Mouse (Mus musculus): ENCODE results near the gene Dgcr6. TPM values are rescaled to one million over a fixed set of nuclear protein-coding genes. Genes with fewer than 3 reads are reported as not detected.

The Dgcr6 gene
- polyA plus RNA-seq, 1 experiment from 2014 or later, result 77.8 TPM

GRCm38 (mm10) chr16:18096348-18096747 is 43.7 kb downstream of the Dgcr6 start:
- Histone ChIP-seq H3K4me2 (no peak overlapping the region), H3K9ac (no peak overlapping the region), H3K9me3 (no peaks in the 10 kb centered on the region), H3K4me3 (replicated peaks) (no peak overlapping the region), H3K36me3 (no peaks in the 10 kb centered on the region), H3K27ac (no peak overlapping the region), H3K4me1 (no peaks in the 10 kb centered on the region), H3K27me3 (replicated peaks) (no peaks in the 10 kb centered on the region)
- ATAC-seq (ENCODE audit: insufficient read depth, low FRiP score, low read depth), result no peak
- 31% methylated on average over 5 of the region's 5 CpGs for WGBS

GRCm38 (mm10) chr16:18102816-18103215 is 50.2 kb downstream of the Dgcr6 start:
- H3K4me3 ChIP-seq (replicated peaks), result no peak overlapping the region
- no peak overlapping the region for H3K27ac ChIP-seq
- H3K4me2 ChIP-seq, result no peak overlapping the region
- no peaks in the 10 kb centered on the region for H3K9me3 ChIP-seq
- ATAC-seq (ENCODE audit: insufficient read depth, low FRiP score, low read depth), result no peak
- no peaks in the 10 kb centered on the region for H3K36me3 ChIP-seq
- no peaks in the 10 kb centered on the region for H3K27me3 ChIP-seq (replicated peaks)
- H3K9ac ChIP-seq, result no peak overlapping the region
- H3K4me1 ChIP-seq, result no peaks in the 10 kb centered on the region
- WGBS, result 66% methylated on average over 4 of the region's 4 CpGs

- WGBS, result 71% methylated on average over 1 of the region's 1 CpGs
- Histone ChIP-seq H3K4me2 (no peak overlapping the region), H3K27me3 (replicated peaks) (no peaks in the 10 kb centered on the region), H3K9ac (no peak overlapping the region), H3K9me3 (no peaks in the 10 kb centered on the region), H3K4me3 (replicated peaks) (no peak overlapping the region), H3K4me1 (no peaks in the 10 kb centered on the region), H3K27ac (no peak overlapping the region), H3K36me3 (no peaks in the 10 kb centered on the region)
- ATAC-seq (ENCODE audit: insufficient read depth, low FRiP score, low read depth), result no peak
These were observed 50.7 kb downstream of the Dgcr6 start for GRCm38 (mm10) chr16:18103366-18103765.

- no peak overlapping the region for H3K4me3 ChIP-seq (replicated peaks)
- no peaks in the 10 kb centered on the region for H3K36me3 ChIP-seq
- no peaks in the 10 kb centered on the region for H3K4me1 ChIP-seq
- H3K9me3 ChIP-seq, result no peaks in the 10 kb centered on the region
- H3K27ac ChIP-seq, result no peak overlapping the region
- no peaks in the 10 kb centered on the region for H3K27me3 ChIP-seq (replicated peaks)
- WGBS, result 46% methylated on average over 6 of the region's 6 CpGs
- ATAC-seq (ENCODE audit: insufficient read depth, low FRiP score, low read depth), result no peak
- no peak overlapping the region for H3K4me2 ChIP-seq
- no peak overlapping the region for H3K9ac ChIP-seq
These were observed 51.1 kb downstream of the Dgcr6 start for GRCm38 (mm10) chr16:18103808-18104207.

- no peak overlapping the region for H3K4me2 ChIP-seq
- H3K4me1 ChIP-seq, result 0 out of 2 replicates have a peak, but pooled peaks cover 3% of the 10 kb centered on the region
- H3K9ac ChIP-seq, result no peak overlapping the region
- H3K9me3 ChIP-seq, result no peaks in the 10 kb centered on the region
- H3K4me3 ChIP-seq (replicated peaks), result no peak overlapping the region
- WGBS, result 54% methylated on average over 5 of the region's 5 CpGs
- no peaks in the 10 kb centered on the region for H3K36me3 ChIP-seq
- no peak overlapping the region for H3K27ac ChIP-seq
- no peaks in the 10 kb centered on the region for H3K27me3 ChIP-seq (replicated peaks)
- ATAC-seq (ENCODE audit: insufficient read depth, low FRiP score, low read depth), result peak; percentile 52; the same call in 1 of the 2 replicates
These were observed 55.7 kb downstream of the Dgcr6 start for GRCm38 (mm10) chr16:18108221-18108966.

- H3K36me3 ChIP-seq, result no peaks in the 10 kb centered on the region
- H3K4me3 ChIP-seq (replicated peaks), result no peak overlapping the region
- no peak for ATAC-seq (ENCODE audit: insufficient read depth, low FRiP score, low read depth)
- H3K9me3 ChIP-seq, result no peaks in the 10 kb centered on the region
- no peak overlapping the region for H3K4me2 ChIP-seq
- no peak overlapping the region for H3K27ac ChIP-seq
- WGBS, result 77% methylated on average over 7 of the region's 7 CpGs
- 0 out of 2 replicates have a peak, but pooled peaks cover 3% of the 10 kb centered on the region for H3K4me1 ChIP-seq
- H3K9ac ChIP-seq, result no peak overlapping the region
- no peaks in the 10 kb centered on the region for H3K27me3 ChIP-seq (replicated peaks)
These were observed 58.4 kb downstream of the Dgcr6 start for GRCm38 (mm10) chr16:18111042-18111441.

GRCm38 (mm10) chr16:18116467-18116866 is 63.8 kb downstream of the Dgcr6 start:
- WGBS, result 71% methylated on average over 4 of the region's 4 CpGs
- Histone ChIP-seq H3K9me3 (no peaks in the 10 kb centered on the region), H3K36me3 (no peaks in the 10 kb centered on the region), H3K4me2 (no peak overlapping the region), H3K27ac (no peak overlapping the region), H3K4me1 (0 out of 2 replicates have a peak, but pooled peaks cover 3% of the 10 kb centered on the region), H3K4me3 (replicated peaks) (no peak overlapping the region), H3K9ac (no peak overlapping the region), H3K27me3 (replicated peaks) (no peaks in the 10 kb centered on the region)
- ATAC-seq (ENCODE audit: insufficient read depth, low FRiP score, low read depth), result no peak

- Histone ChIP-seq H3K4me2 (no peak overlapping the region), H3K4me3 (replicated peaks) (no peak overlapping the region), H3K9me3 (no peaks in the 10 kb centered on the region), H3K9ac (no peak overlapping the region), H3K36me3 (no peaks in the 10 kb centered on the region), H3K4me1 (no peaks in the 10 kb centered on the region), H3K27me3 (replicated peaks) (no peaks in the 10 kb centered on the region), H3K27ac (no peak overlapping the region)
- WGBS, result 73% methylated on average over 3 of the region's 3 CpGs
- ATAC-seq (ENCODE audit: insufficient read depth, low FRiP score, low read depth), result no peak
These were observed 65.6 kb downstream of the Dgcr6 start for GRCm38 (mm10) chr16:18118285-18118684.

- Histone ChIP-seq H3K4me2 (no peak overlapping the region), H3K4me1 (no peaks in the 10 kb centered on the region), H3K9ac (no peak overlapping the region), H3K36me3 (no peaks in the 10 kb centered on the region), H3K4me3 (replicated peaks) (no peak overlapping the region), H3K9me3 (no peaks in the 10 kb centered on the region), H3K27me3 (replicated peaks) (no peaks in the 10 kb centered on the region), H3K27ac (no peak overlapping the region)
- ATAC-seq (ENCODE audit: insufficient read depth, low FRiP score, low read depth), result no peak
- WGBS, result 24% methylated on average over 8 of the region's 8 CpGs
These were observed 66.5 kb downstream of the Dgcr6 start for GRCm38 (mm10) chr16:18119031-18119730.

Other genes starting within 250 kb of the Dgcr6 start
- not detected in 2 replicates for gene B830017H08Rik, start 219.7 kb upstream of the Dgcr6 start, polyA plus RNA-seq (2015; fragmentation: Nextera tagmentation; extraction: Ambion mirVana)
- 2.6 and 2.7 TPM in 2 replicates for gene Car15, start 214.5 kb upstream of the Dgcr6 start, polyA plus RNA-seq (2015; fragmentation: Nextera tagmentation; extraction: Ambion mirVana)
- 0.26 and 0.32 TPM in 2 replicates for gene Gm20518, start 161.2 kb upstream of the Dgcr6 start, polyA plus RNA-seq (2015; fragmentation: Nextera tagmentation; extraction: Ambion mirVana)
- gene Tssk1, start 158.6 kb upstream of the Dgcr6 start, polyA plus RNA-seq (2015; fragmentation: Nextera tagmentation; extraction: Ambion mirVana), result not detected in 2 replicates
- 74.6 and 80.5 TPM in 2 replicates for gene Dgcr2, start 154.3 kb upstream of the Dgcr6 start, polyA plus RNA-seq (2015; fragmentation: Nextera tagmentation; extraction: Ambion mirVana)
- gene Tssk2, start 154.2 kb upstream of the Dgcr6 start, polyA plus RNA-seq (2015; fragmentation: Nextera tagmentation; extraction: Ambion mirVana), result 0.09 TPM in 1 of 2 replicates, not detected in the other
- 31.7 and 35.5 TPM in 2 replicates for gene Ess2, start 141.5 kb upstream of the Dgcr6 start, polyA plus RNA-seq (2015; fragmentation: Nextera tagmentation; extraction: Ambion mirVana)
- gene Gsc2, start 137.8 kb upstream of the Dgcr6 start, polyA plus RNA-seq (2015; fragmentation: Nextera tagmentation; extraction: Ambion mirVana), result not detected in 2 replicates
- 124 and 134 TPM in 2 replicates for gene Slc25a1, start 124.6 kb upstream of the Dgcr6 start, polyA plus RNA-seq (2015; fragmentation: Nextera tagmentation; extraction: Ambion mirVana)
- gene Vpreb2, start 72.4 kb upstream of the Dgcr6 start, polyA plus RNA-seq (2015; fragmentation: Nextera tagmentation; extraction: Ambion mirVana), result 0.27 TPM in 1 of 2 replicates, not detected in the other
- gene Prodh, start 37.3 kb downstream of the Dgcr6 start, polyA plus RNA-seq (2015; fragmentation: Nextera tagmentation; extraction: Ambion mirVana), result 13.1 and 14.8 TPM in 2 replicates
- gene Rtn4r, start 74.8 kb downstream of the Dgcr6 start, polyA plus RNA-seq (2015; fragmentation: Nextera tagmentation; extraction: Ambion mirVana), result 3.0 and 4.3 TPM in 2 replicates
- not detected in 2 replicates for gene Ccdc188, start 165.0 kb downstream of the Dgcr6 start, polyA plus RNA-seq (2015; fragmentation: Nextera tagmentation; extraction: Ambion mirVana)
- 15.2 and 15.7 TPM in 2 replicates for gene Zdhhc8, start 182.3 kb downstream of the Dgcr6 start, polyA plus RNA-seq (2015; fragmentation: Nextera tagmentation; extraction: Ambion mirVana)
- gene Trmt2a, start 195.8 kb downstream of the Dgcr6 start, polyA plus RNA-seq (2015; fragmentation: Nextera tagmentation; extraction: Ambion mirVana), result 93.7 and 111 TPM in 2 replicates
- gene Ranbp1, start 195.9 kb downstream of the Dgcr6 start, polyA plus RNA-seq (2015; fragmentation: Nextera tagmentation; extraction: Ambion mirVana), result 536 and 556 TPM in 2 replicates
- 1.1 TPM in 2 replicates for gene Gm49776, start 205.5 kb downstream of the Dgcr6 start, polyA plus RNA-seq (2015; fragmentation: Nextera tagmentation; extraction: Ambion mirVana)
- gene Dgcr8, start 236.4 kb downstream of the Dgcr6 start, polyA plus RNA-seq (2015; fragmentation: Nextera tagmentation; extraction: Ambion mirVana), result 25.9 and 28.2 TPM in 2 replicates

All from stomach, embryonic 15.5 days (tissue).